26 mouse cellular contexts compared by ENCODE assay signal in the genomic region with DNA sequence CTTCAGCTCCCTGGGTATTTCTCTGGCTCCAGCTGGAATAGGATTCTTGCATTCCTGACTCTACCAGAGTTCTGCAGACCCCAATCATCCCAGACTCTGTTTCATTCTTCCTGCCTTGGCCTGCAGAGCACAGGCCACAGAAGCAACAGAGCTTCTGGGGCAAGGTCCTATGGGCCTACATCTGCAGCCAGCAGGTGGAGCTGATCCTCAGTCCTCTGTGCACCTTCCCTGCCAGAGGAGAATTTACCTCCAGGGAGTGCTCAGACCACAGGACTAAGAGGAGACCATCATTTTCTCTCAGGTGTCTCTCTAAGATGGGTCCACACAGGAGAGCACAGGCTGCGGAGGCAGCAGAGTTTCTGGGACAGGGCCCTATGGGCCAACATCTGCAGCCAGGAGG.
DNase-seq lines count a peak whose midpoint lies in the region; ATAC-seq and TF ChIP-seq lines count a peak whose summit lies in the region.
"Had no signal": no experiment of that assay in that cellular context is flagged by ENCODE, and none has a peak within 500 bp of the region (broad histone marks: within the 10 kb centered on the region; RNA-seq: fewer than 3 reads in every experiment).

No protein-coding gene starts in this region.

- 0 out of 2 replicates have a peak, but pooled peaks have one; percentile 23 for ATAC-seq in midbrain, embryonic 12.5 days (ENCODE audit: low FRiP score, low read depth)
- ATAC-seq in midbrain, embryonic 15.5 days (replicated peaks) = no peak
- ATAC-seq in liver, embryonic 11.5 days (replicated peaks; ENCODE audit: low FRiP score) = no peak
- ATAC-seq: CD4-positive, CD25-positive, alpha-beta regulatory T cell, adult 4 months; forebrain, embryonic 13.5 days; forebrain, embryonic 16.5 days; hindbrain, embryonic 16.5 days had no signal

- no peak overlapping the region for H3K4me2 ChIP-seq in midbrain, embryonic 12.5 days (replicated peaks)
- no peak overlapping the region for H3K4me2 ChIP-seq in midbrain, embryonic 15.5 days
- no peak overlapping the region for H3K4me2 ChIP-seq in liver, embryonic 11.5 days
- H3K4me2 ChIP-seq: embryonic facial prominence, embryonic 13.5 days; forebrain, embryonic 13.5 days; heart, embryonic 11.5 days; hindbrain, embryonic 13.5 days had no signal

- no peak overlapping the region for H3K27ac ChIP-seq in midbrain, embryonic 12.5 days (replicated peaks)
- no peak overlapping the region for H3K27ac ChIP-seq in midbrain, embryonic 15.5 days
- no peak overlapping the region for H3K27ac ChIP-seq in heart, adult 2 months
- no peak overlapping the region for H3K27ac ChIP-seq in liver, embryonic 11.5 days (ENCODE audit: low read depth, low read length)
- H3K27ac ChIP-seq: embryonic facial prominence, embryonic 10.5 days; embryonic facial prominence, embryonic 13.5 days; forebrain, embryonic 13.5 days; hindbrain, embryonic 10.5 days; hindbrain, embryonic 13.5 days had no signal

- 95% methylated on average over 1 of the region's 1 CpGs for WGBS in midbrain, embryonic 12.5 days
- 100% methylated on average over 1 of the region's 1 CpGs for WGBS in midbrain, embryonic 15.5 days
- WGBS in heart, adult 2 months = 79% methylated on average over 1 of the region's 1 CpGs
- 91% methylated on average over 1 of the region's 1 CpGs for WGBS in liver, embryonic 11.5 days

- H3K27me3 ChIP-seq in midbrain, embryonic 12.5 days = no peaks in the 10 kb centered on the region
- H3K27me3 ChIP-seq in midbrain, embryonic 15.5 days (replicated peaks) = no peaks in the 10 kb centered on the region
- H3K27me3 ChIP-seq in heart, adult 2 months (ENCODE audit: control insufficient read depth, insufficient read depth, low read length) = no peaks in the 10 kb centered on the region
- no peaks in the 10 kb centered on the region for H3K27me3 ChIP-seq in liver, embryonic 11.5 days (replicated peaks; ENCODE audit: control insufficient read depth, insufficient read depth, low read length)
- H3K27me3 ChIP-seq: embryonic facial prominence, embryonic 13.5 days; forebrain, embryonic 13.5 days; hindbrain, embryonic 13.5 days had no signal

- no peaks in the 10 kb centered on the region for H3K79me2 ChIP-seq in heart, adult 2 months (replicated peaks; ENCODE audit: control insufficient read depth, insufficient read depth, low read length)

- TF ChIP-seq EP300 in heart, adult 2 months (IDR thresholded peaks at IDR 0.05; ENCODE audit: insufficient read depth, low read depth, low read length) = no peak

- H3K9me3 ChIP-seq in midbrain, embryonic 12.5 days = 0 out of 2 replicates have a peak, but pooled peaks cover 7% of the 10 kb centered on the region
- no peaks in the 10 kb centered on the region for H3K9me3 ChIP-seq in midbrain, embryonic 15.5 days
- no peaks in the 10 kb centered on the region for H3K9me3 ChIP-seq in liver, embryonic 11.5 days (ENCODE audit: control insufficient read depth, low read length)
- H3K9me3 ChIP-seq: embryonic facial prominence, embryonic 13.5 days; forebrain, embryonic 13.5 days; hindbrain, embryonic 13.5 days had no signal

- no peak overlapping the region for H3K4me3 ChIP-seq in midbrain, embryonic 12.5 days
- no peak overlapping the region for H3K4me3 ChIP-seq in midbrain, embryonic 15.5 days
- H3K4me3 ChIP-seq in heart, adult 2 months = no peak overlapping the region
- H3K4me3 ChIP-seq in liver, embryonic 11.5 days (ENCODE audit: low read depth, low read length) = no peak overlapping the region
- H3K4me3 ChIP-seq: embryonic facial prominence, embryonic 10.5 days; embryonic facial prominence, embryonic 13.5 days; erythroblast, embryonic 14.5 days; forebrain, embryonic 13.5 days; hindbrain, embryonic 10.5 days; hindbrain, embryonic 13.5 days had no signal

- DNase-seq in ES-CJ7 (ENCODE audit: low read depth, low spot score) = peak; percentile 37
- peak; percentile 18 for DNase-seq in ZHBTc4 (ENCODE audit: low read depth, low spot score)
- DNase-seq in heart, adult 2 months = no peak
- no peak for DNase-seq in liver, embryonic 11.5 days (ENCODE audit: low spot score)
- no peak for DNase-seq in layer of hippocampus, postnatal 36 days
- DNase-seq: adrenal gland, adult 2 months; adrenal gland, postnatal 25 days; cerebellum, adult 11-12 months; cerebellum, adult 8-10 months; cerebellum, postnatal 36 days; embryo, embryonic 11 days; gastrocnemius, postnatal 10 days; gastrocnemius, postnatal 36 days; kidney, adult 11 months had no signal

- intact Hi-C loops in heart, adult 2 months (cut with DNase I) = no loop called here

- no peak overlapping the region for H3K9ac ChIP-seq in midbrain, embryonic 12.5 days (replicated peaks)
- H3K9ac ChIP-seq in midbrain, embryonic 15.5 days = no peak overlapping the region
- no peak overlapping the region for H3K9ac ChIP-seq in heart, adult 2 months (ENCODE audit: low read depth, low read length)
- no peak overlapping the region for H3K9ac ChIP-seq in liver, embryonic 11.5 days (ENCODE audit: low read depth, low read length)
- H3K9ac ChIP-seq: embryonic facial prominence, embryonic 13.5 days; forebrain, embryonic 13.5 days; hindbrain, embryonic 13.5 days had no signal

- no peak for TF ChIP-seq CTCF in heart, adult 2 months (IDR thresholded peaks at IDR 0.05)

- H3K36me3 ChIP-seq in midbrain, embryonic 12.5 days = no peaks in the 10 kb centered on the region
- no peaks in the 10 kb centered on the region for H3K36me3 ChIP-seq in midbrain, embryonic 15.5 days (replicated peaks)
- H3K36me3 ChIP-seq in heart, adult 2 months (ENCODE audit: control insufficient read depth, insufficient read depth, low read length) = no peaks in the 10 kb centered on the region
- no peaks in the 10 kb centered on the region for H3K36me3 ChIP-seq in liver, embryonic 11.5 days (ENCODE audit: control insufficient read depth, insufficient read depth, low read length)
- H3K36me3 ChIP-seq: embryonic facial prominence, embryonic 10.5 days; embryonic facial prominence, embryonic 13.5 days; hindbrain, embryonic 10.5 days; hindbrain, embryonic 13.5 days had no signal

- H3K4me1 ChIP-seq in midbrain, embryonic 12.5 days = no peaks in the 10 kb centered on the region
- H3K4me1 ChIP-seq in midbrain, embryonic 15.5 days = no peaks in the 10 kb centered on the region
- no peaks in the 10 kb centered on the region for H3K4me1 ChIP-seq in heart, adult 2 months (ENCODE audit: control insufficient read depth, insufficient read depth, low read length)
- H3K4me1 ChIP-seq in liver, embryonic 11.5 days (replicated peaks; ENCODE audit: control insufficient read depth, insufficient read depth, low read length) = no peaks in the 10 kb centered on the region
- H3K4me1 ChIP-seq: embryonic facial prominence, embryonic 10.5 days; embryonic facial prominence, embryonic 13.5 days; forebrain, embryonic 13.5 days; hindbrain, embryonic 10.5 days; hindbrain, embryonic 13.5 days had no signal

- TF ChIP-seq POLR2A in heart, adult 2 months (IDR thresholded peaks at IDR 0.05; ENCODE audit: insufficient read depth, low read depth, low read length) = no peak

Comparison
In these comparisons a context has a peak if more than half of its experiments do, and no peak if none do; other contexts are left out.
1. DNase-seq: peak in ES-CJ7 (single experiment) and ZHBTc4 (single experiment); none in heart, adult 2 months (0 of 2), liver, embryonic 11.5 days (single experiment) and layer of hippocampus, postnatal 36 days (0 of 2).